Mouse (Mus musculus) liver, postnatal 0 days (tissue): ENCODE measurements at regions not wholly inside any gene's neighbourhood (a gene's known extent, or its start where the extent isn't known, plus 50 kb on each side); places are given as distances from the start of the nearest gene placed in this dataset.

Experiments
- CTCF ChIP-seq: sonication (generic); IDR thresholded peaks from 2 replicates; pipeline ENCODE4 v1.5.1; 2016; ENCODE audit warnings: antibody characterized with exemption, low read depth
- EP300 ChIP-seq: IDR thresholded peaks from 2 replicates; pipeline ENCODE4 v1.6.1; 2016; ENCODE audit warnings: antibody characterized with exemption, low read depth, mild to moderate bottlenecking

GRCm38 (mm10) chr12:9355512-9355911 lies 214.4 kb upstream of the Osr1 start:
- TF ChIP-seq CTCF: no peak
- TF ChIP-seq EP300: no peak
